Mouse (Mus musculus) right cerebral cortex, postnatal 10 days (tissue): ENCODE measurements around the gene Best3.

Experiments
- DNase-seq, 2 experiments: peaks; one replicate each; pipeline ENCODE4 v3.0.0; 2021; ENCODE audit warnings: low spot score in 2 of 2

Best3 gene

GRCm38 (mm10) chr10:116977858-116978257, 8.3 kb upstream of the Best3 start:
- DNase-seq = no peak

DNA sequence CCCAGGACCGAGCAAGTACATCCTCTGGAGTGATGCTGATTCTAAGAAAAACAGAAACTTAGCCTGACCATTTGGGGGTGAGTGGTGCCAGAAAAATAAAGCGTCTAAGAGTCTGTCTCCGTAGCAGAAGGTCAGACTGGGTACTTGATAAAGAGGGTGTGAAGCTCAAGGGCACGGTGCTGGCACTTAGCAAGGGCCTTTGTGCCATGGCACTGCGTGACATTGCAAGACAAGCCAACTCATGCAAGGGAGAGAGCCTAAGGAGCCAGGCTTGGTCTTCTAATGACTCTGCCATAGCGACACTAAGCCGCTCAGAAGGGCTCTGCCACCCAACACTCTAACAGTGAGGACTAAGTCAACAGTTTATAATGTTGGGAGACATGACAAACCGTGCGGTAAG, 7.3 kb upstream of the Best3 start:
- DNase-seq = no peak

- DNase-seq = no peak
These were observed 5.8 kb upstream of the Best3 start for GRCm38 (mm10) chr10:116980273-116980672.

- no peak for DNase-seq
These were observed 5.2 kb upstream of the Best3 start for GRCm38 (mm10) chr10:116980888-116981287.

DNA sequence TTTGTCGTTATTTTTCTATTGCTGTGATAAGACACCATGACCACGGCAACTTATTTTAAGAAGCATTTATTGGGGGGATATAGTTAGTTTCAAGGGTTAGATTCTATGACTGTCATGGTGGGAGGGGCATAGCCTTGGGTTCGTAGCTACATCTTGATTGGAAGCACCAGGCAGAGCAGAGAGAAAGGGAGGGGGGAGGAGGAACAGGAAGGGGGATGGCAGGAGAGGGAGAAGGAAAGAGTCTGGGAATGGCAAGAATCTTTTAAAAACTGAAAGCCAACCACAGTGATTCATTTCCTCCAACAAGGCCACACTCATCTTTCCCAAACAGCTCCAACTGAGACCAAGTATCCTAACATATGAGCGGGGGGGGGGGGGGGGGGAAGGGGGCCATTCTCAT, 3.6 kb upstream of the Best3 start:
- DNase-seq = no peak

- no peak for DNase-seq
These were observed 1.3 kb upstream of the Best3 start for GRCm38 (mm10) chr10:116984836-116985235.

- DNase-seq = no peak
These were observed 7.9 kb downstream of the Best3 start for GRCm38 (mm10) chr10:116993971-116994370.

DNA sequence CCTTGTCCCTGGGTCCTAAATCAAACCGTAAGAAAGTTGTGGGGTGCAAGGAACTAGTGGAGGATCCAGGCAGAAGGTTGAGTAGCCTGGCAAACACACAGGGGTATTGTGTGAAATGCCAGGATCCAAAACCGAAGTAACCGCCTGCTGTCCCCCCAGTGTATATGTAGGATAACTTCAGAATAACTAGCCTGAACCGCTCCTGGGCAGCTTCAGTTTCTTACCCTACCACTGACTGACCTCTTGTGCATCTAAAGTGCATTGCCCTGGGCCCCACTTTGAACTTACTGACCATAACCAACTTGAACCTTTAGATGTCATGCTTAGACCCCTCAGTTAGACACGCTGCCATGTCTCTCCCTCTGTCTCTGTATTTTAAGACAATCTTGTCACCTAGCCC, 9.0 kb downstream of the Best3 start:
- DNase-seq = no peak

- DNase-seq = no peak
These were observed 9.6 kb downstream of the Best3 start for GRCm38 (mm10) chr10:116995584-116996235.

DNA sequence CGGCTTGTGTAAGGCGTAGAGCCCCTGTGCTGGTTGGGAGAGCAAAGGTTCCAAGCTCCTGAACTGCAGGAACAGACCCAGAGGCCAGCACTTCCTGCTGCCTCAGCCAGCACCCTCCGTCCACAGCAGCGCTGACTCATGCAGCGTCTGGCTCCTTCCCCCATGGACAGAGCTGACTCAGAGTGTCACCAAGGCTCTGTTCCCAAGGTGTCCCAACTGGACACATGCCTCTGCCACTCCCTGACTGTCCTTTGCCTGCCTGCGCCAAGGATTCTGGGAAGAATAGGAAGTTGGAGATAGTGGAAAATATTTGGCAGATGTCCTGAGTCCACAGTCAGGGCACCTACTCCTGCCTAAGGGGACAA, 10.1 kb downstream of the Best3 start:
- DNase-seq = no peak

GRCm38 (mm10) chr10:116998716-116999455, 12.8 kb downstream of the Best3 start:
- DNase-seq = no peak

DNA sequence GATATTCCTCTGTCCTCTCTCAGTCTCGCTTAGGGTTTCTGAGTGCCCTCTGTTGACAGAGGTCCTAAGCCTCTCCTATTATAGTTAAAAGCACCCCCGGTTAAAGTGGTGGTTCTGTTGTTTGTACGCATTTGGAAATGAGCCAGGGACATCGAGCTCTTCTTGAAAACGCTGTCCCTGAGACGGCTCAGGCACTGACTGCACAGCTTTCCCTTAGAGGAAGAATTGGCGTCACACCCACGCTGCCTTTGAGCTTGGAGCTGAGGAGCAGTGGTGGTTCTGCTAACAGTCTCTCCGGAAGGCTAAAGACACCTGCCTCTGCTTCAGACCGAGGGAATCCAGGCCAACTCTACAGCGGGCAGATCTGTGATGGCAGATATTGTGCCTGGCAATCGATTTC, 14.9 kb downstream of the Best3 start:
- DNase-seq = no peak

DNA sequence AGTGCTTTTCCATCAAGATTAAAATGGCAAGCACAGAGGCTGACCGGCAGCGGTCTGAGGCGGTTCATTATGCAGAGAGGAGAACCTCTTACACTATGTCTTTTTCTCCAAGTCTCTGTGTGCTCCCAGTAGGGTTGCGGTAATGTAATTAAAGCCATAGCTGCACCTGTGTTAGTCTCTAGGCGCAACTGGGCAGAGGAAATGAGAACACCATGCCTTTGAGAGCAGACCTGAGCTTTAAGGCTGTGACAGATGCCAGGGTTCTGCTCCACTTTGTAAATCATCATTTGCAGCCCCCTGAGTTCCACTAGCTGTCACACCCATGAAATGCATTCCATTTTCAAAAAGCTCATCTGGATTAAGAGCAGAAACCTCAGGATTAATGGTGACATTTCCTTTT, 18.6 kb downstream of the Best3 start:
- no peak for DNase-seq

GRCm38 (mm10) chr10:117005707-117006464, 19.8 kb downstream of the Best3 start:
- no peak for DNase-seq

DNA sequence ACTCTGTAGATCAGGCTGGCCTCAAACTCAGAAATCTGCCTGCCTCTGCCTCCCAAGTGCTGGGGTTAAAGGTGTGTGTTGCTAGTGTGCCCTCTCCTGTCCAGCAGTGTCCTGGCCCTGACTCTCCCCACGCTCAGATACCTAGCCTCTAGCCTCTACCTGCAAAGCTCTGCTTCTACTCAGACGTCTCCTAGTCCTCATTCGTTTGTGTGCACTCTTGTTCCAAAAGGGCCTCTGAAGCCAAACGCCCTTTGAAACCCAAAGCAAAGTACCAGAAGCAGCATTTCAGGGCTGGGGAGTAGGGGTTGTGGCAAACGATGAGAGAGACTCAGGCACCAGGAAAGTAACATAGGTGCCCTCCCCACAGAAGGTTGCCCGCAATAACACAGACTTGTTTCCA, 23.6 kb downstream of the Best3 start:
- DNase-seq = no peak

DNA sequence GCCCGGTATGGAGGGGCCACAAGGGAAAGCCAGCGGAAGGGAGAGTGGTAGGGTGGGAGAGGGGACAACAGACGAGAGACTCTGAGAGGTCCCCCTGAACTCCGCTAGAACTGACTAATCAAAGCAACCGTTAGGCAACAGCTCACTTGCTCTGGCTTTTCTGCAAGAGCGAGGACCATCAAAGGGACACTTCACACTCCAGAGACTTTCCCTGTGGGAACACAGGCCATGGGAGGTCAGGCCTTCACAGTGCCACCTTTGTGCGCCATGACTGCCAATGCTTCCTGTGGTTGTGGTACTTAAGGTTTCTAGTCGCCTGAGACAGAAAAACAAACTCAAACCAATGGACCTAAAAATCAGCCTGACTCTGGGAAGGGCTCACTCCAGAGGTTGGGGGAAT, 24.9 kb downstream of the Best3 start:
- DNase-seq = no peak

DNA sequence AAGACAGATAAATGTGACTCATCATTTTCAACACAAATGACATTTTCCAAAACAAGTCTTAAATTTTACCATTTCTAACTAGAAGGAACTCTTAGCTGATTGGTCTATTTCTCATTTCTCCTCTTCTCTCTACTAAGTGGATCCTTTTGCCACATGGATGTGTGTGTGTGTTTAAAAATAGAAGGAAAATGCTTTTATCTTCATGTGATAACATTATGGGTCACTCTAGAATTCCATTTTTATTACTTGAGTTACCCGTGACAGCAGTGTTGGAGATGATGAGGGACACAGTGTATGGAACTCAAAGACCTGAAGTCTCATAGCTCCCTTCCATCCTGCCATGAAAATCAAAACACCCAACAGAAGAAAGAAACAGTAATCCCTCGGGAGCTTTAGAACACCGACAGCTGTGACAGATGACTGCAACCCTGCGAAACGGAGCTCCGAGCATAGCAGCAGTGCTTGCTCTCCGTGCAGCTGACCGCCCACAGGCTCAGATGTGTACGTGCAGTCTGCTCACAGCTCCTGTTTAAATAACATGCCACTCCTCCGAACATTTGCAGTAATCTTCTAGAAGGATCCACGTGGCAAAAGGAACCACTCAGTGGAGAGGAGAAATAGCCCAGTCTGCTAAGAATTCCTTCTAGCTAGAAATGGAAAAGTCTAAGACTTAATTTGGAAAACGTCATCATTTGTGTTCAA, 27.7 kb downstream of the Best3 start:
- peak; percentile 65 to 81 for DNase-seq

DNA sequence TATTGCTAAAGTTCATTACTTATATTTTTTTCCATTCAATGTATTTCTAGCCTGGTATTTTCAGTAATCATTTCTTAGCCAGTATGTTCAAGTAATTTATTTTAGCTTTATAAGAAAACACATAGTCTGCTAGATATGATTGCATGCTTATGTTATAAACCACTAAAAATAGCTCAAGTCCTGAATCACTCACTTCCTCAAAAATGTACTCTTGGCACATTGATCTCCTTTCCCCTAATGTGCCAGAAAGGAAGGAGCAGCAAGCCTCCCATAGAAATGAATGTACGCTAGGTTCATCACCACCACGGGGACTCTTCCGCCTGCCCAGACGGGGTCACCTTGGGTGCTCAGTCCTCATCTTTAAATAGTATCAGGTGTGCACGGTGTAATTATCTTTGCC, 28.5 kb downstream of the Best3 start:
- no peak for DNase-seq

- DNase-seq = no peak
These were observed 32.2 kb downstream of the Best3 start for GRCm38 (mm10) chr10:117018281-117018840.

DNA sequence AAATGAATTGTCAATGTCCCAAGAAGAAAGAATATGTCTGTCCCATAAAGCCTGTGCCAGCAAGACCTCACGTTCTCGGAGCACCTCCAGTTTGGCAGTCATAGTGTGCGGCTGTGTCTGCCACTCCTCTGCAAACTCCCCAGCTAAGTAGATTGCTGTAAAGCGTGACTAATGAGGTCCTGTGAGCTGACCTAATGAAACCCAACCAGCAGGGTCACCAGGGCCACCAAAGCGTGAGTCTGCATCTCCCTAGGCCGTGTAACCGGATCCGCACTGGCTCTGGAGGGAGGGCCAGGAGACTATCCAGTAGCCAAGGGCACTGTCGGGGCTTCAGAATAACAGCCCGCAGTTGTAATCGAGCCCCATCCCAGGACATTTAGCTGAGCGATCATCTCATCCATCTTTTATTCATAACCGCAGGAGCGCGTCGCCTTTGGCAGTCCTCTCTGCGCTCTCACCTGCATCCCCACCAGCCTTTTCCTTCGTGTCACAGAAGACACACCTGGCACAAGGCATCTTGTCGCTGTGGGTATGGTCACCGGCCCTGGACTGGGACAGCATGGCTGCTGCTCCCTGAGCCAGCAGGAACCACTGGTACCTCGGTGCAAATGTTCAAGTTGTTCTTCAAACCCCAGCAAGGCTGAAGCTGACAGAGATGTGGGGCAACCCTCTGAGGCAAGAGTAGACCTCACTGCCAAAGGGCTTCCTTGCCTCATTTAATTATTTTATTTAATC, 35.1 kb downstream of the Best3 start:
- DNase-seq = no peak

- no peak for DNase-seq
These were observed 37.6 kb downstream of the Best3 start for GRCm38 (mm10) chr10:117023693-117024092.
